Mouse (Mus musculus): Measurements from ENCODE around the gene Tcp11l1. TPM values are rescaled to one million over a fixed set of nuclear protein-coding genes. Genes with fewer than 3 reads are reported as not detected.

Tcp11l1 gene
- polyA plus RNA-seq, 1 experiment: 22.0 TPM

DNA sequence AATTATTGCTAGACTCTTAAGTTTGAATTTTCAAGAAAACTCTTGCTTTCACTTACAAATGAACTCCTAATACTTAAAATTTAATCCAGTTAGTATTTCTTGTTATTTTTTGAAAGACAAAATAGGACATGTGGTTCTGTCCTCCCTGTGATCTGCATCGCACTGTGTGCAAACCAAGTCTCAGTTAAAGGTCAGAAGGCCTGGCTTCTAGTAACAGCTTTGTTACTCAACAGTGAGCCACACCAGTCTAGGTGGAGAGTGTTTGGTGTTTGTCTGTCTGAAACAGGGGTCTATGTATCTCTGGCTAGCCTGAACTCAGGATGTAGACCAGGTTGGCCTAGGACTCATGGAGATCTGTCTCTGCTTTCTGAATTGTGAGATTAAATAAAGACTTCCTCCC is 53.3 kb downstream of the Tcp11l1 start:
- Histone ChIP-seq H3K4me3 (ENCODE audit: insufficient read depth, low read length) (no peak overlapping the region), H3K27ac (ENCODE audit: insufficient read depth, low read depth, low read length) (no peak overlapping the region), H3K4me1 (ENCODE audit: control insufficient read depth, insufficient read depth, low read length) (no peaks in the 10 kb centered on the region)
- TF ChIP-seq CTCF (IDR thresholded peaks at IDR 0.05; ENCODE audit: low read depth, low read length): no peak
- TF ChIP-seq POLR2A (IDR thresholded peaks at IDR 0.05; ENCODE audit: borderline replicate concordance, low read depth, low read length): no peak

DNA sequence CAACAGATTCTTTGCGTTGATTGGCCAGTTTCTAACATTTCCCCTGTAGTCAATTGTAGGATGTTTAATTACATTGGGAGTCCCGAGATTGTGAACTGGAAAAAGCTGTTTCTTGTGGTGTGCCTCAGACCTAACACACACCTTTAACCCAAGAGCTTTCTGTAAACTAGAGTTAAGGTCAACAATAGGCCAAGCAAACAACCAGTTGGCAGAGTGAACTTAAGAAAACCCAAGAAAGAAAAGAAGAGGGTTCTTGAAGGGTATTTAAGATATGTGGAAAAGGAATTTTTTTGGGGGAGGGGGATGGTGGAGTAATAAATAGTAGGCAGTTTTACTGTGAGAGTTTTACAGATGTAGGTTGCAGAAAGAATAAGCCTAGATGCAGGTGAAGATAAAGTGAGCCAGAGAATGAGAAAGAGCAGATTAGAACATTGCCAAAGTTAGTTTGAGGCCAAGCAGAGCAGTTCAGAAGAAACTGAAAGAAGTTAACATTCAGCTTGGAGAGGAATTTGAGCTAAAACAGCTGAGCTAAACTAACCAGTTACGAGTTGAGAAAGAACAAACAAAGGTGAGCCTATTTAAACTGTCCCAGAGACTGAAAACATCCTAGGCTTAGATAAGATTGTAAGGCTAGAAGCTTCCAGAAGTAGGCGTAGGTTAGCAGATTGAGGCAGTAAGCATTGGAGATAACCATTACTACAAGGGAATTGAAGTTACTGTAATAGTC is 95.8 kb downstream of the Tcp11l1 start:
- TF ChIP-seq POLR2A (IDR thresholded peaks at IDR 0.05; ENCODE audit: borderline replicate concordance, low read depth, low read length): no peak
- Histone ChIP-seq H3K27ac (ENCODE audit: insufficient read depth, low read depth, low read length) (no peak overlapping the region), H3K4me1 (ENCODE audit: control insufficient read depth, insufficient read depth, low read length) (no peaks in the 10 kb centered on the region), H3K4me3 (ENCODE audit: insufficient read depth, low read length) (no peak overlapping the region)

DNA sequence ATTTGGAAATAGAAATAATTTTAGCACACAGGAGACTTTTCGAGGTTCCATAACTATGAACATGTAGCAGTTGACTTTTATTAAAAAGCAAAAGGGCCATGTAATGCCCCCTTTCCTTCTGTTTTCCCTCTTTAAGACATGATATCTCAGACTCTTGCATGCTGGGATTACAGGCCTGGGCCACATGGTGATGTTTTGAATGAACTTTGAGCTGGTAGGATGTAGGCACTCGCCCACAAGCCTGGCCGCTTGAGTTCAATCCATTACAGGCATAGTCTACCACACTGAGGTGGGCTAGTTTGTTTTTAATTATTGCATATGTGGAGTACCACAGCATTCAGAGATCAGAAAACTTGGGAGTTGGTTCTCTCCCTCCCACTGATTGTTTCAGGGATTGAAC is 97.2 kb downstream of the Tcp11l1 start:
- TF ChIP-seq CTCF (IDR thresholded peaks at IDR 0.05; ENCODE audit: low read depth, low read length) (no peak), POLR2A (IDR thresholded peaks at IDR 0.05; ENCODE audit: borderline replicate concordance, low read depth, low read length) (no peak)
- H3K4me1 ChIP-seq (ENCODE audit: control insufficient read depth, insufficient read depth, low read length): no peaks in the 10 kb centered on the region
- no peak overlapping the region for H3K27ac ChIP-seq (ENCODE audit: insufficient read depth, low read depth, low read length)
- no peak overlapping the region for H3K4me3 ChIP-seq (ENCODE audit: insufficient read depth, low read length)

Other genes starting within 250 kb of the Tcp11l1 start
- gene Hipk3, start 217.7 kb downstream of the Tcp11l1 start, polyA plus RNA-seq (2012; ENCODE audit: insufficient read depth, insufficient read length, missing spikeins): 30.9 and 36.2 TPM in 2 replicates
- 20.0 and 24.0 TPM in 2 replicates for gene Cstf3, start 121.6 kb downstream of the Tcp11l1 start, polyA plus RNA-seq (2012; ENCODE audit: insufficient read depth, insufficient read length, missing spikeins)
- not detected in 2 replicates for gene Pin1rt1, start 4.2 kb upstream of the Tcp11l1 start, polyA plus RNA-seq (2012; ENCODE audit: insufficient read depth, insufficient read length, missing spikeins)
- 13.1 and 14.4 TPM in 2 replicates for gene Depdc7, start 30.7 kb upstream of the Tcp11l1 start, polyA plus RNA-seq (2012; ENCODE audit: insufficient read depth, insufficient read length, missing spikeins)
- 9.5 and 11.3 TPM in 2 replicates for gene Qser1, start 104.6 kb upstream of the Tcp11l1 start, polyA plus RNA-seq (2012; ENCODE audit: insufficient read depth, insufficient read length, missing spikeins)
- 0.47 and 0.84 TPM in 2 replicates for gene Prrg4, start 137.7 kb upstream of the Tcp11l1 start, polyA plus RNA-seq (2012; ENCODE audit: insufficient read depth, insufficient read length, missing spikeins)
- 6.3 and 16.9 TPM in 2 replicates for gene Ccdc73, start 155.6 kb upstream of the Tcp11l1 start, polyA plus RNA-seq (2012; ENCODE audit: insufficient read depth, insufficient read length, missing spikeins)

Data from bone marrow macrophage, adult 2 months (primary cell).